Mouse (Mus musculus) c-Kit-positive CD71-negative TER-119-negative erythroid progenitor cells, embryonic 14.5 days (primary cell): ENCODE measurements around the gene Map6.
A peak's percentile ranks its signal among the peaks of the same experiment; 100 is the strongest.

ENCODE experiments used
- DNase-seq: peaks from one replicate; pipeline ENCODE4 v3.0.0-alpha.2; 2013; ENCODE audit warnings: low read depth

Gene Map6

DNA sequence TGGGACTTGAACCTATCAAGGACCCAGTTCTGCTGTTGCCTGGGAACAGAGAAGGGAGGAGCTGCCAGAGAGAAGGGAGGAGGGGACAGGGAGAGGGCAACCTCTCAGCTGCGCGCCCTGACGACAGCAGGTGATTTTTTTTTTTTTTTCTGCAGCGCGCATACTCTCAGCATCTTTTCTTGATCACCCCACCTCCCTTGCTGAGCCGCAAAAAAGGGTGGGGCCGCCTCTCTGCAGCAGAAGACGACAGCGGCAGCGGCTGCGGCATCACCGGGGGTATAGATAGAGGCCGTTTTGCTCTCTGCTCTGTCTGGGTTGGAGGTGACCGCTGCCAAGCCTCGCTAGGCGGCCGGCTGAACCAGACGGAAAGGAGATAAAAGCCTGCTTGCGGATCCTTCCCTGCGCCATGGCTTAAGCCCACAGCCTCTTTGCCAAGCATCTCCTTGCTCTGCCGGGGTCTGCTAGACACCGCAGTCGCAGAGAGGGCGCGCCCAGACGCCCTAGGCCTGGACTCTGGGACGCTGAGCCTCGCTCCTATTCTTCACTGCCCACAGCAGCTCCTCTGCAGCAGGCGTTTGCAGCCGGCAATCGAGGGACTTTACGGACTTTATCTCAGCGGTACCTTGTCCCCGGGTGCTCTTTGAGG lies at the start of gene Map6:
Map6 (plus strand) TSS at position 197 of the 646 bp plus-strand sequence.
- DNase-seq: no peak

DNA sequence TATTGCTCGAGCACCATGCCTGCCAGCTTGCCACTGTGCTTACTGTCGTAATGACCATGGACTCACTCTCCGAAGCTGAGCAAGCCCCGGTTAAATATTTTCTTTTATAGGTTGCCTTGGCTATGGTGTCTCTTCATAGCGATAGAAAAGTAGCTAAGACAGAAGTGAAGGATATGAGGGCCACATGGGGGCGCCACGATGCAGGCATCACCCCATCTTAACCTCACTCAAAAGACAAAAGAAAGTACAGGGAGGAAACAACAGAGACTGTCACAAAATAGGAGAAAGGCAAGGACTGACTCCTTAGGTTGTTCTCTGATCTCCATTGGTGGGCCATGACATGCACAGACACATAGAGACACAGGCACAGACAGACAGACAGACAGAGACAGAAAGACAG lies 43.0 kb upstream of the Map6 start:
- no peak for DNase-seq

DNA sequence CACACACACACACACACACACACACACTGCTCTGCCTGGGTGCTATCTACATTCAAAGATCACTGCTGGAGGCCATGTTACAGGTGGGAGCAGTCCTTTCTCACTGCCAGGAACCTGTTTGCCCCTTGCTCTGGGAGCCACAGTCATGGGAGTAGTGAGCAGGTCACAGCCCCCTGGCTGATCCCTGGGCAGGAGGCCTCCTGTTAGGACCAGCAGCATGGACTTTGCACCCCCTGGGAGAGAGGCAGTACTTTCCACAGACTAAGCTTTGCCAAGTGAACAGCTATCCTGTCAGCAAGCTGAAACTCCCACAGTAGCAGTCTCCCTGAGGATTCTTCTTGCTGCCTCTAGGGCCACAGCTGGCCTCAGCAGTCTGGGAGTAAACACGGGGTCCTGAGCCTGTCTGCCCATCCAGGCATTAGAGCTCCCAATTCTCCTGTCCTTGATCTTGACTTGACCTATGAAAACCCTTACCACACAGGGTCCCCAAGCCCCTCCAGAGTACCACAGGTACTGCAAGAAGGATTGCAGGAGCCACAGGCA lies 42.5 kb upstream of the Map6 start:
- DNase-seq: no peak

DNA sequence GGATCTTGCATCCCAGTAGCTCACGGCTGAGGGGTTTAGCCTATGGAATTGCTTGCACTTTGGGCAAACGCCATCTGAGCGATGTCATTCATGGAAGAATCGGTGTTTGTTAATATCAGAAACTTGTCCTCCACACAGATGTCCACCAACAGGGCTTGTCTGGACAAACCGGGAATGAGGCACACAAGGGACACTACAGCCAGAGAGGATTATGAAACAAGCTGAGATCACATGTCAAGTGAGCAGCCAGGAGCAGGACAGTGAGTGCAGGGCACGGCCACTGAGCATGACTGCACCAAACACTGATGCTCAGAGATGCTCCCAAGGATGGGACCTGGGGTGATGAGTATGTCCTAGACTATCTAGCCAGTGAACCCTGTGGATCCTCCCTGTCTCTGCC lies 41.8 kb upstream of the Map6 start:
- no peak for DNase-seq

DNA sequence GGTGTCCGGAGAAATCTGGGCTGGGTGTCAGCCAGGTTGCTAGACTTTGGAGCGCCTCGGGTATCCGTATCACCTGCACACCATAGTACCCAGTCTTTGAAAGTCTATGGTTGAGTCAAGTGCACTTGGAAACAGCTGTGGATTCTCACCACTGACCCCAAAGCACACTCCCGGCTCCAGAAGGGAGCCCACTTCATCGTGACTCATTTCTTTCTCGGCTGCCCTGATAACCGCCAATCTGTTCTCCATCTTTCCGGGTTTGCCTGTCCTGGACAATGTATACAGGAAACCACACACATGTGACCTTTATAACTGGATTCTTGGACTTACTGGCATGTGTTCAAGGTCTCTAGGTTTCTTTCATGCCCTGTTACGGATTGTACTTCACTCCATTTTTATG lies 40.6 kb upstream of the Map6 start:
- no peak for DNase-seq

DNA sequence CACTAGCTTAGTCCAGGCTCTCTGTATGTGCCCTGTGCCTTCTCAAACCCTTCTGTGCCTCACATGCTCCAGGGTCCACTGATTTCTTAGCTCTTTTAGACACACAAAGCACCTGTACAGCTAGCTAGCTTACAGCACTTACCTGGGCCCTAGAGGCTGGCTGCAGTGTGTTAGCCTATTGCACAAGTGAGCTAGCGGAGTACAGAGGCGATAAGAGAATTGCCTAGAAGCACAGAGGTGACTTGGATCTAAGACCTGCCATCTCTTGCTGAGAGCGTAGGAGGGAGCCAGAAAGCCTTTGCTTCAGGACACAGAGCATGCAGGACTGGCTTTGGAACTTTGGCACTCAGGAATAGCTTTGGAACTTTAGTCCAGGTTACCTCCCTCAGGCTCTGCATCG lies 40.0 kb upstream of the Map6 start:
- no peak for DNase-seq

DNA sequence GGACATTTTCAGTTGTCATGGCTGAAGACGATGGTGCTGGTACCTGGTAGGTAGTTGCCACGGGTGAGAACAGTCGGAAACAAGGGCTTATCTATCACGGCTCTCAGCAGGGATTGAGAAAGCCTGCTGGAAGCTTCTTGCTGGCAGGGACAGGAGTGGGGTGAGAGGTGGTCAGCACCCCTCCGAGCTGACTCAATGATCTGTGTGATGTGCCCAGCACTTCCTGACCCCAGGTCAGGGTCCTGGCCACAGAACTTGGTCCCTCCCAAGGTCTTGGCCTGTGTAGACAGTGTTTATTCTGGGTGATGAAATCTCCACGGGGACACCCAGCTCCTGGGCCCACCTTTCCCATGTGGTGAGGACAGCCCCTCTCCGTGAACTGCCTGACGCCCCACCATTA lies 38.4 kb upstream of the Map6 start:
- no peak for DNase-seq

DNA sequence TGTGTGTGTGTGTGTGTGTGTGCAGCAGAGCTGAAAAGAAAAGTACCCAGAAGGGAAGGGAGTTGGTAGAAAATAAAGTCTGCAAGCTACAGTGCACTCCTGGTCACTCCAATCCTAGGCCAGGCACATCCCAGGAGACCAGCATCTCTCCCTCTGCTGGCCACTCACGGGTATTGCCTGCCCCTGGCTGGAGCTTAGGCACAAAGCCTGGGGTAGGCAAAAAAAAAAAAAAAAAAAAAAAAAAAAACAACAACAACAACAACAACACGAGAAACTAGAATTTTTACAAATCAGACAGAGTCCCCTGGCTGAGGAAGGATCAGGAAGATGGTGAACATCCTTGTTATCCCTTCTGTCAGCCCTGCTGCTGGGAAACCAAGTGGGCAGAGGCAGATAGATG lies 37.8 kb upstream of the Map6 start:
- DNase-seq: no peak

DNA sequence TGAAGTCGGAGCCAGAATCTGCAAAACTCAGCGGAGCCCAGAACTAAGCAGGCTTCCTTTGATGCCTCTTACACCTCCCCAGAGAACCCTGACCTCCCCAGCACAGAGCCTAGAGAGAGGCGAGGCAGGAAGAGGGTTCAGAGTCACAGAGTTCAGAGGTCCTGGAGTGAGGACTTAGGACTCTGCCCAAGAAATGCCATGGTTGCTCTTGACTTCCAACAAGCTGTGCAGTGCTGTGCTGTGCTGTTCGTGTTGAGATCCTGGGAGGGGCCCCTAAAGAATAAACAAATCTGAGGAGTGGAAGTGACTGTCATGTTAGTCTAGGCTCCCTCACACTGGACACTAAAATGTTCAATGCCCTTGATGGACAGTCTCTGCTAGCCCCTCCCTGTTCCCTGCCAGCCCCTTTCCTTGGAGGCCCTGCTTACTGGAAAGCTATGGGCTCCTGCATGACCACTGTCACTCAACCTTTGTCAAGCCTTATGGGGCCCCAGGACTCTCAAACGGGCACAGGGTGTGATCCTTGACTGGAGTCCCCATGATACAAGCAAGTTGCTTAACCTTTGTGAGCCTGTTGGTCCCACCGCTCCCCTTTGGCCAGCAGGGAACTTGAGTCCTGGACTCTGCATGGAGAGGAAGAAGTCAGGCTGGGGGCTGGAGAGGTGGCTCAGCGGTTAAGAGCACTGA lies 37.0 kb upstream of the Map6 start:
- DNase-seq: no peak

DNA sequence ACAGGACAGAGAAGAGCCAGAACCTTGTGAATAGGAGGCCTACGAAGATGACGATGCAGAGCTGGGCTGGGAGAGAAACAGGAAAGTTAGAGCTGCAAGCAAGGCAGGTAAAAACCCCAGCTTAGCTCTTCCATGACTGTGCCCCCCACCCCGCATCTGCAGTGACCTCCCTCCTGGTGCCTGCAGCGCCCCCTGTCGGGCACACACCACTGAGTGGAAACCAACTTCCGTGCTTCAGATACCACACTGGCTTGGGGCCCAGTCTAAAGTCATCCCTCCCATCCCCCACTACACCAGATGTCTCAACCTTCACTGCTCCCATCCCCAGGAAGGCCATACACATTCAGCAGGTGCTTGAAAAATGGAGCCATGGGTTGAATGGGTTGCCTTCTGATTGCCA lies 34.7 kb upstream of the Map6 start:
- no peak for DNase-seq

DNA sequence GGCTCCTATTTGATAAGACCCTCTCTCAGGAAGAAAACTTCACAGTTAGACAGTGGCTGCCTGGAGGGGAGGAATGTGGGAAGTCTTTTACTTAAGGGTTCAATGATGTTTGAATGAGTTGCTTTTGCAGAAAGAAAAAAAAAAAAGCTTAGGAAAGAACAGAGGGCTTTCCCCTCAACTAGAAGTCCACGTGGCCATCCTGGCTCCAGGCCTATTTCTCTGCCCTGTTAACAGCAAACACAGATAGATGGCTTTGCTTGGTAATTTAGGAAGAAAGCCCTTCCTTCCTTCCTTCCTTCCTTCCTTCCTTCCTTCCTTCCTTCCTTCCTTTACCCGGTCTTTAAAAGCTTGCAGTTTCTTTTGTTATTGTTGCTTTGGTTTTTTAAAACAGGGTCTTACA lies 32.3 kb upstream of the Map6 start:
- no peak for DNase-seq

DNA sequence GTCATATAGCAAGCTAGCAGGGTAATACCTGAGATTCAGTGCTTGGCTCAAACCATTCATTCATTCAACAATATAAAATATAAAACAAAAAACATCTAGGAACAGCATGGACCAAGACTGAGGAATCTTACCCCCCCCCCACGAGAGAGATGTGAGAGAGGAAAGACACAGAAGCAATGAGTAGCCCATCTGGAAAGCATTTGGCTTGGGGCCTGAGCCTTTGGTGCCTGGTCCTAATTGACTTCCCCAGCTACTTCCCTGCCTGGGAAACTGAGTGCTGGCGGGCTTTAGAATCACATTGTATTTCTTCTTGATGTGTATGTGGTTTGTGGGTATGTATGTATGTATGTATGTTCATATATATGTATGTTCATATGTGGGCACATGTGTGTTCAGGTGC lies 31.6 kb upstream of the Map6 start:
- no peak for DNase-seq

DNA sequence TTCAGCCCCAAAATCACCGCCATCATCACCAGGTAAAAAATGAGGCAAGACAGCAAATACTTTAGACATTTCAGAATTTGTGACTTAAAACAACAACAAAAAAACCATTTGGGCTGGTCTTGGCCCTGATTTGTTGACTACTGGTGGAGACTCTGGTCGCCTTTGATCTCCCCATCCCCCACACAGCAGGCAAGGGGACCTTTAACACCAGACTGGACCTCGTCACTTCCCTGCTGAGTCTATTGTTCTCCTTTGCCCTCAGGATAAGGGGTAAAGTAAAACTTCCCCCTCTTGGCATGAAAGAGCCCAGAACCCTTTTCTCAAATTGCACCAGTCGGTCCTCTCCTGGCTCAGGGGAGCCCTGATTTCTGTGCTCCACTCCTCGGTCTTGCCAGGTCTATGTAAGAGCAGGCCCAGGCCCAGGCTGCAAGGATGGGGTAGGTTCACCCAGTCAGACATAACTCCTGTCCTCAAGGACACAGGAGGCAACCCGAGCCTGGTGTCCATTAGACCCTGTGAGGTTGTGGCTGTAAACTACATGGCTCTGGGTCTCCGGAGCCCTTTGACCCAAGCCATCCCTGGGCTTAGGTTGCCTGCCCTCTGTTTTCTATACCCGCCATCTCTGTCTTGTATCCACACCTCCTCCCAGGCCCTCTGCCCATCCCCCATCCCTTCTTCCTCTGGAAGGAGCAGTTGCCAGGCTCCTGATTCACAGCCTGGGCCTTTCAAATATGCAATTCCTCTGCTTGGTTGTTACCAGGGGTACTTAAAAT lies 30.2 kb upstream of the Map6 start:
- no peak for DNase-seq

DNA sequence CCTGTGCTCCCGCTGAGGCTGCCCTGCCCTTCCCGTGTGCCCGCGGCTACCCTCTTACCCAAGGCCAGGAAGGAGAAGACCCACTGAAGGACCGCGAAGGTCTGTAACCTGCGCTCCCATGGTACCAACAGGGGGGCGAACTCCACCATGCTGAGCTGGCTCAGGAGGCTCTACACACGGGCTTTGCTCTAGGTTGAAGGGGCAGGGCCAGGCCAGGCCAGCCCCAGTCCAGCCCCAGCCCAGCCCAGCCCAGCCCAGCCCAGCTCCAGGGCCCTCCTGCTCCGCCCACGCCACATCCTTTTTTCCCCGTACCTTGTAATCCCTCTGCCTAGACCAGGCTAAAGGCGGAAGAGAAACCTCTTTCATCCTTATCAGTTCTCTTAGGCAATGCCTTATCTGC lies 28.8 kb upstream of the Map6 start, which contains the start of gene Mogat2:
Mogat2 (minus strand) TSS at position 203 of the 400 bp plus-strand sequence.
- no peak for DNase-seq

DNA sequence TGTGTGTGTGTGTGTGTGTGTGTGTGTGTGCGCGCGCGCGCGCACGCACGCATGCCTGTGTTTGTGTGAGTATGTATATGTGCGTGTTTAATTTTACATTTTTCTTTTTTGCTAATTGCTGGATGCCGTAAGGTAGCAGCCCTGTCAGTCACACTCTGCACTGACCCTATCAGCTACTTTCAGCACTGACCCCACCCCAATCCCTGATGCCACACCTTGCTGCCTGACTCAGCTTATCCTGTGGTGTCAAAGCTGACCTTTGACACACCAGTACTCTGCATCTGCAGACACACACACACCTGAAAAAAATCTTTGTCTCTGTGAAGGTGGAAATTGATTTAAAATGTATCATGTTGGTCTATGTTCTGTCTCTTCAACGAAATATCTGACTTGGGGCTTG lies 25.1 kb upstream of the Map6 start:
- no peak for DNase-seq

DNA sequence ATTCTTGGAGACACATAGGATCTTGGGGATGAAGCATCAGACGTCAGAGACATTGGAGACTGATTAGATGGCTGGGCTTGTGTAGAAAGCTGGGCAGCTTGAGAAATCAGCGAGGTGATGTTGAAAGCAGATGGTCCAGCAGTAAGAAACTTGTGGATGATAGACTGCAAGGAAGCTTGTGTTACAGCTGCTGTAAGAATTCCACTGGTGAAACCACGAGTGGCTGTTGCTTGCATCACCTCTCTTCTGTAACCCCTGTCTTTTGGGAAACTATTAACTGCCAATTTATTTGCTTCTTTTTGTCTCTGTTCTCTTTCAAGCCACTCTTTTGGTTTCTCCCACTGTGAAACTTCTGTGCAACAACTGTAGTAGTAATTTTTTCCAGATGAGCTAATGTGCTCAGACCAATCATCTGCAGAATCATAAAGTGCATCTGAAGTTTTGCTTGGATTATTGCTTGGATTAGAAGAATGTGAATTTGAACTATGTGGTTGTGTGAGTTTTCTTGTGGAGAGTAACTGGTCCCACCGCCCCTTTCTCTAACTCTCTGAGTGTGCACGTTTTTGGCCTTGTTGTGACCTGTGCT lies 19.0 kb upstream of the Map6 start:
- no peak for DNase-seq

DNA sequence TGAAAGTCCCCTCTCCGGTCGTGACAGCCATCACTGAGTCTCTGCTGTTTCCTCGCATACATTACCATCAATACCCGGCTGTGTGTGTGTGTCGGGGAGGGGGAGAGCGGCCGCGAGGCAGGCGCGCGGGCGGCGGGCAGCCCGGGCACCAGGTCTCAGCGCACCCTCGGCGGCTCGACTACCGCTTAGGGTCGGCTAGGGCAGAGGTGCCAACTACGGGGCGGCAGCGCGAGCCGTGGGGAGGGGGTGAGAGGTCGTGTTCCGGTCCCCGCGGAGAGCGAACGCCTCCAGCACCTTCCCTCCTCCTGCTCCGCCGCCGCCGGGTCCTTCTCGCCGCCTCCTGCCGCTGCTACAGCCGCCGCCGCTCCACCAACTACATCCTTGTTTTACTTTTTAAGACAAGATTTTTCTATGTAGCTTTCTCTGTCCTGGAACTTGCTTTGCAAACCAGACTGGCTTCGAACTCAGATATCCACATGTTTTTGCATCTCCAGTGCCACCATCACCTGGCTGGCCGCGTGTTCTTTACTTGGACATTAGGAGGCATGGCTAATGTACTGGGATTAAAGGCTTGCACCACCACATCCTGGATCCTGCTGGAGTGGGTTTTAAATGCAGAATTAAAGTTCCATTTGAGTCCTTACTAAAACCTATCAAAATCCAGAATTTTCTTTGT lies 18.2 kb upstream of the Map6 start:
- DNase-seq: no peak

DNA sequence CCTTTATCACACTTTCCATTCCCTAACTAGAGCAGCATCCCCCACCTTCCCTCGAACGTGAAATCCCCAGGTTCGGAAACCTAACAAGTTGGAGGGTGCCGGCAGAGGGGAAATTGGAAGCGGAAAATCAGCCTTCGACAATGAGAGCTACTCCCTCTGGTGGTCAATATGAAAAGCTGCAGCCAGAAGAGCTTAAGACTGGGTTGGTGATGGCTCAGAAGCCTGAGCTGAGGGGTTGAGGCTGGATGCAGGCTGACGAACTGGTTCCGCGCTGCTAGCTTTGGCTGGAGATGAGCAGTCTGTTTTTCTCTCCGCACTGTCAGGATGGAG lies 17.7 kb upstream of the Map6 start:
- peak; percentile 35 for DNase-seq

DNA sequence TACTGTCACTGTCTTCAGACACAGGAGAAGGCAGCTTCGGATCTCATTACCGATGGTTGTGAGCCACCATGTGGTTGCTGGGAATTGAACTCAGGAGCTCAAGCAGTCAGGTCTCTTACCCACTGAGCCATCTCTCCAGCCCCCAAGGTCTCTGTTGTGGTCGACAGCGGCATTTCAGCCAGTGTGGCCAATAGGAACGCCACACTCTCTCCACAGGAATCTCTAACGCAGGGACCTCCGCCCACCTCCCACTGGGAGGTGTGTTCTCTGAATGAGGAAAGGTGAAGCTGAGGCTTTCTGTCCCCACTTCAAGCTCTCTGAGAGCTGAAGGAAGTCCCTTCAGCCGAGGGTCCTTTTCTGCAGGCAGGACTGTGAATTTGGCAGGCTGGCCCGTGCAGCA lies 16.9 kb upstream of the Map6 start:
- no peak for DNase-seq

DNA sequence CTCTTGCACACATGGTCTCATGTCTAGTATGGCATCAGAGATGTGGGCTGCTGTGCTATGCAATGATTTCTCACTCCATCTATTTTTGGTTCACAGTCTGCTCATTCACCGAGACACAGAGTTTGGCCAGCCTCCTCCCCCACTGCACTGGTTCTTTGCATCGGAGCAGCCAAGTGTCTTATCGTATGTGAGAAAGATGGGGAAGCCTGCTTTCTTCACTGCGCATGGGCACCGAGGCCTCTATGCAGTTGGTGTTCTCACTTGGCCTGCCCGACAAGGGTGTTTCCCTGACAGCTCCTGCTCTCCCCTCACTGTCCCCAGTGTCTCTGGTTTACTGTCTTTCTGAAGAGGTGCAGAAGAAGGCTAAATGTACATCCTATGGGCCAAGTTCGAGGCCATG lies 12.2 kb upstream of the Map6 start:
- no peak for DNase-seq

DNA sequence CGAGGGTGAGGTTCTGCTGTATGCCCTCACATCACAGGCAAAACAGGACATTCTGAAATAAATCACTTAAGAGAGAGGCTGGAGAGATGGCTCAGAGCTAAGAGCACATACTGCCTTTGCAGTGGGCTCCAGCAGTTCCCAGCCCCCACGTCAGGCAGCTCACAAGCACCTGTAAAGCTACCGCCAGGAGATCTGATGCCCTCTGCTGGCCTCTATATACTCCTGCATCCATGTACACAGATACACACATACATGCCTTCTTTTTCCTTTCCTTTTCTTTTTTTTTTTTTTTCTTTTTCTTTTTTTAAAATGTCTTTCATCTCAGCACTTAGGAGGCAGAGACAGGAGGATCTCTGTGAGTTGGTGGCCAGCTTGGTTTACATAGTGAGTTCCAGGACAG lies 5.3 kb upstream of the Map6 start:
- no peak for DNase-seq

DNA sequence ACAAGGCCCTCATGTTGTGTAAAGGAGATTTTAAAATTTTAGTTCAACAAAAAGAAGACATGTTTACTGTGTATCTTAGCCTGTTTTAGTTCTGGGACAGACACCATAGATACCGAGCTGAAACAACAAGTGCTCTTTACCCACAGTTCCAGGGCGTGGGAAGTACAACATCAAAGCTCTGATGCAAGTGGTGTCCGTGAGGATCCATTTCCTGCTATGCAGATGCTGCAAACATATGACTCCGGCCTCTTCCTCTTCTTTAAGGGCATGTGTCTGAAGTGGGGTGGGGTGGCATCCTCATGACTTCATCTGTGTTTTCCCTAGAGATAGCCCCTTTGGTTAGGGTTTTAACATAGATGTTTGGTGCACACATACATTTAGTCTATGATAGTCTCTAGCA lies 3.7 kb upstream of the Map6 start:
- no peak for DNase-seq
